Mouse (Mus musculus): ENCODE results near the gene Txndc12. TPM values are rescaled to one million over a fixed set of nuclear protein-coding genes. Genes with fewer than 3 reads are reported as not detected.

Txndc12 gene
- polyA plus RNA-seq, 1 experiment from 2014 or later, result 134 TPM

GRCm38 (mm10) chr4:108825677-108826076 is 8.7 kb upstream of the Txndc12 start:
- Histone ChIP-seq H3K27me3 (ENCODE audit: control insufficient read depth, insufficient read depth, low read depth, low read length) (no peaks in the 10 kb centered on the region), H3K9ac (ENCODE audit: low read length) (no peak overlapping the region), H3K4me3 (ENCODE audit: low read length) (no peak overlapping the region), H3K9me3 (ENCODE audit: control insufficient read depth, low read length) (no peaks in the 10 kb centered on the region), H3K4me1 (replicated peaks; ENCODE audit: control insufficient read depth, insufficient read depth, low read length) (no peaks in the 10 kb centered on the region), H3K36me3 (ENCODE audit: control insufficient read depth, insufficient read depth, low read length) (peaks cover 26% of the 10 kb centered on the region), H3K4me2 (ENCODE audit: low read depth, low read length) (no peak overlapping the region), H3K27ac (ENCODE audit: low read length) (no peak overlapping the region)
- no peak for ATAC-seq (ENCODE audit: low read depth)
- WGBS, result 82% methylated on average over 3 of the region's 3 CpGs

GRCm38 (mm10) chr4:108826096-108826495 is 8.3 kb upstream of the Txndc12 start:
- ATAC-seq (ENCODE audit: low read depth), result no peak
- WGBS, result 79% methylated on average over 1 of the region's 1 CpGs
- H3K27ac ChIP-seq (ENCODE audit: low read length), result no peak overlapping the region

GRCm38 (mm10) chr4:108826643-108827042 is 7.8 kb upstream of the Txndc12 start:
- Histone ChIP-seq H3K27ac (ENCODE audit: low read length) (no peak overlapping the region), H3K9ac (ENCODE audit: low read length) (no peak overlapping the region), H3K4me1 (replicated peaks; ENCODE audit: control insufficient read depth, insufficient read depth, low read length) (peaks cover 4% of the 10 kb centered on the region), H3K9me3 (ENCODE audit: control insufficient read depth, low read length) (no peaks in the 10 kb centered on the region), H3K4me2 (ENCODE audit: low read depth, low read length) (no peak overlapping the region), H3K27me3 (ENCODE audit: control insufficient read depth, insufficient read depth, low read depth, low read length) (no peaks in the 10 kb centered on the region), H3K36me3 (ENCODE audit: control insufficient read depth, insufficient read depth, low read length) (peaks cover 23% of the 10 kb centered on the region), H3K4me3 (ENCODE audit: low read length) (no peak overlapping the region)
- 79% methylated on average over 2 of the region's 2 CpGs for WGBS
- no peak for ATAC-seq (ENCODE audit: low read depth)

More at GRCm38 (mm10) chr4:108826096-108826495, 8.3 kb upstream of the Txndc12 start:
- Histone ChIP-seq H3K9ac (ENCODE audit: low read length) (no peak overlapping the region), H3K4me3 (ENCODE audit: low read length) (no peak overlapping the region), H3K9me3 (ENCODE audit: control insufficient read depth, low read length) (no peaks in the 10 kb centered on the region), H3K27me3 (ENCODE audit: control insufficient read depth, insufficient read depth, low read depth, low read length) (no peaks in the 10 kb centered on the region), H3K4me2 (ENCODE audit: low read depth, low read length) (no peak overlapping the region), H3K4me1 (replicated peaks; ENCODE audit: control insufficient read depth, insufficient read depth, low read length) (0 out of 2 replicates have a peak, but pooled peaks cover 2% of the 10 kb centered on the region), H3K36me3 (ENCODE audit: control insufficient read depth, insufficient read depth, low read length) (peaks cover 24% of the 10 kb centered on the region)

- H3K27ac ChIP-seq (ENCODE audit: low read length), result no peak overlapping the region
- H3K9me3 ChIP-seq (ENCODE audit: control insufficient read depth, low read length), result no peaks in the 10 kb centered on the region
- peaks cover 15% of the 10 kb centered on the region for H3K4me1 ChIP-seq (replicated peaks; ENCODE audit: control insufficient read depth, insufficient read depth, low read length)
- ATAC-seq (ENCODE audit: low read depth), result no peak
- H3K4me2 ChIP-seq (ENCODE audit: low read depth, low read length), result no peak overlapping the region
- peaks cover 11% of the 10 kb centered on the region for H3K36me3 ChIP-seq (ENCODE audit: control insufficient read depth, insufficient read depth, low read length)
- no peak overlapping the region for H3K4me3 ChIP-seq (ENCODE audit: low read length)
- 78% methylated on average over 1 of the region's 1 CpGs for WGBS
- no peak overlapping the region for H3K9ac ChIP-seq (ENCODE audit: low read length)
- H3K27me3 ChIP-seq (ENCODE audit: control insufficient read depth, insufficient read depth, low read depth, low read length), result no peaks in the 10 kb centered on the region
Measured at GRCm38 (mm10) chr4:108830698-108831097, 3.7 kb upstream of the Txndc12 start.

- H3K9ac ChIP-seq (ENCODE audit: low read length), result peak within 1 kb of the TSS; percentile 93
- ATAC-seq (ENCODE audit: low read depth), result peak; percentile 95
- no peaks in the 10 kb centered on the region for H3K27me3 ChIP-seq (ENCODE audit: control insufficient read depth, insufficient read depth, low read depth, low read length)
- 1% methylated on average over 61 of the region's 73 CpGs for WGBS
- peaks cover 19% of the 10 kb centered on the region for H3K4me1 ChIP-seq (replicated peaks; ENCODE audit: control insufficient read depth, insufficient read depth, low read length)
- H3K27ac ChIP-seq (ENCODE audit: low read length), result peak within 1 kb of the TSS; percentile 97
- H3K4me2 ChIP-seq (ENCODE audit: low read depth, low read length), result peak within 1 kb of the TSS; percentile 72
- peaks cover 4% of the 10 kb centered on the region for H3K36me3 ChIP-seq (ENCODE audit: control insufficient read depth, insufficient read depth, low read length)
- H3K9me3 ChIP-seq (ENCODE audit: control insufficient read depth, low read length), result no peaks in the 10 kb centered on the region
- H3K4me3 ChIP-seq (ENCODE audit: low read length), result peak within 1 kb of the TSS; percentile 83
Measured at GRCm38 (mm10) chr4:108832916-108833827, 1.2 kb upstream of the Txndc12 start, which contains the start of gene Btf3l4. Btf3l4 (minus strand) TSS chr4:108833614.

- Histone ChIP-seq H3K4me2 (ENCODE audit: low read depth, low read length) (peak overlapping the region; percentile 72), H3K4me3 (ENCODE audit: low read length) (peak overlapping the region; percentile 83)
- 0% methylated on average over 6 of the region's 6 CpGs for WGBS
Measured at GRCm38 (mm10) chr4:108833828-108834114, 630 bp upstream of the Txndc12 start.

GRCm38 (mm10) chr4:108834971-108835311 is 540 bp downstream of the Txndc12 start:
- WGBS, result under 1% methylated on average over 15 of the region's 15 CpGs

More at GRCm38 (mm10) chr4:108833828-108834114, 630 bp upstream of the Txndc12 start:
- no peaks in the 10 kb centered on the region for H3K27me3 ChIP-seq (ENCODE audit: control insufficient read depth, insufficient read depth, low read depth, low read length)
- peaks cover 4% of the 10 kb centered on the region for H3K36me3 ChIP-seq (ENCODE audit: control insufficient read depth, insufficient read depth, low read length)
- H3K4me1 ChIP-seq (replicated peaks; ENCODE audit: control insufficient read depth, insufficient read depth, low read length), result peaks cover 19% of the 10 kb centered on the region
- no peaks in the 10 kb centered on the region for H3K9me3 ChIP-seq (ENCODE audit: control insufficient read depth, low read length)
- peak overlapping the region; percentile 97 for H3K27ac ChIP-seq (ENCODE audit: low read length)
- no peak for ATAC-seq (ENCODE audit: low read depth)
- peak overlapping the region; percentile 71 for H3K9ac ChIP-seq (ENCODE audit: low read length)

GRCm38 (mm10) chr4:108835496-108835895 is 1.1 kb downstream of the Txndc12 start:
- H3K9me3 ChIP-seq (ENCODE audit: control insufficient read depth, low read length), result no peaks in the 10 kb centered on the region
- H3K4me3 ChIP-seq (ENCODE audit: low read length), result peak overlapping the region; percentile 83
- 48% methylated on average over 3 of the region's 3 CpGs for WGBS
- no peaks in the 10 kb centered on the region for H3K27me3 ChIP-seq (ENCODE audit: control insufficient read depth, insufficient read depth, low read depth, low read length)
- peak overlapping the region; percentile 97; the same call in 1 of the 2 replicates for H3K27ac ChIP-seq (ENCODE audit: low read length)
- H3K4me2 ChIP-seq (ENCODE audit: low read depth, low read length), result peak overlapping the region; percentile 72
- peak overlapping the region; percentile 76 for H3K9ac ChIP-seq (ENCODE audit: low read length)
- no peak for ATAC-seq (ENCODE audit: low read depth)
- H3K36me3 ChIP-seq (ENCODE audit: control insufficient read depth, insufficient read depth, low read length), result peaks cover 3% of the 10 kb centered on the region
- H3K4me1 ChIP-seq (replicated peaks; ENCODE audit: control insufficient read depth, insufficient read depth, low read length), result peaks cover 19% of the 10 kb centered on the region

More at GRCm38 (mm10) chr4:108834971-108835311, 540 bp downstream of the Txndc12 start:
- peak overlapping the region; percentile 83 for H3K4me3 ChIP-seq (ENCODE audit: low read length)
- H3K9me3 ChIP-seq (ENCODE audit: control insufficient read depth, low read length), result no peaks in the 10 kb centered on the region
- peaks cover 19% of the 10 kb centered on the region for H3K4me1 ChIP-seq (replicated peaks; ENCODE audit: control insufficient read depth, insufficient read depth, low read length)
- H3K36me3 ChIP-seq (ENCODE audit: control insufficient read depth, insufficient read depth, low read length), result peaks cover 2% of the 10 kb centered on the region; the same call in 1 of the 2 replicates
- H3K4me2 ChIP-seq (ENCODE audit: low read depth, low read length), result peak overlapping the region; percentile 72
- peak overlapping the region; percentile 76 for H3K9ac ChIP-seq (ENCODE audit: low read length)
- no peak for ATAC-seq (ENCODE audit: low read depth)
- H3K27me3 ChIP-seq (ENCODE audit: control insufficient read depth, insufficient read depth, low read depth, low read length), result no peaks in the 10 kb centered on the region
- peak overlapping the region; percentile 97 for H3K27ac ChIP-seq (ENCODE audit: low read length)

GRCm38 (mm10) chr4:108838031-108838430 is 3.6 kb downstream of the Txndc12 start:
- Histone ChIP-seq H3K27ac (ENCODE audit: low read length) (no peak overlapping the region), H3K36me3 (ENCODE audit: control insufficient read depth, insufficient read depth, low read length) (peaks cover 3% of the 10 kb centered on the region), H3K9ac (ENCODE audit: low read length) (no peak overlapping the region), H3K4me1 (replicated peaks; ENCODE audit: control insufficient read depth, insufficient read depth, low read length) (peaks cover 9% of the 10 kb centered on the region), H3K9me3 (ENCODE audit: control insufficient read depth, low read length) (no peaks in the 10 kb centered on the region), H3K4me3 (ENCODE audit: low read length) (no peak overlapping the region), H3K4me2 (ENCODE audit: low read depth, low read length) (no peak overlapping the region), H3K27me3 (ENCODE audit: control insufficient read depth, insufficient read depth, low read depth, low read length) (no peaks in the 10 kb centered on the region)
- WGBS, result 62% methylated on average over 4 of the region's 4 CpGs
- no peak for ATAC-seq (ENCODE audit: low read depth)
